Mouse (Mus musculus) heart, postnatal 10 days (tissue): ENCODE measurements around the gene Sptlc2. TPM values are rescaled to one million over a fixed set of nuclear protein-coding genes. Genes with fewer than 3 reads are reported as not detected.
"Not testable (repeated sequence)": the region's sequence is repeated elsewhere in the genome, so short reads cannot be mapped to it uniquely, and the experiment has no call there.

Experiments
- DNase-seq, 2 experiments: peaks; one replicate each; pipeline ENCODE4 v3.0.0; 2021
- intact Hi-C: fragments of 180-260 bp; cut with DNase I; formaldehyde crosslinking; loops from one replicate; pipeline ENCODE4 v1.15.1; 2025
- total RNA-seq, 2 experiments: library from RNA; stranded (reverse); gene quantifications; 2 replicates each; pipeline ENCODE4 v1.2.3; 2021

Gene Sptlc2
- total RNA-seq, 2 experiments from 2014 or later = 51.9 to 58.9 TPM

- peak; percentile 27 to 56 for DNase-seq
- intact Hi-C loops = loop anchor here (1.0 to 10.0 kb wide), 3 partner anchors 69 to 570 kb away; partner anchors contain the start of genes Ahsa1 and Vipas39
Observed at GRCm38 (mm10) chr12:87334886-87335285, 53.3 kb downstream of the Sptlc2 start.

- no peak for DNase-seq
- intact Hi-C loops = loop anchor here (1.0 to 10.0 kb wide), 4 partner anchors 67 to 569 kb away; partner anchors contain the start of genes Ahsa1 and Vipas39
Observed at GRCm38 (mm10) chr12:87333794-87334193, 54.4 kb downstream of the Sptlc2 start.

- intact Hi-C loops = loop anchor here (2.0 to 10.0 kb wide), 3 partner anchors 80 to 568 kb away; no protein-coding TSS in a partner anchor
- DNase-seq = peak in 1 of 2 experiments; percentile 15
Observed at GRCm38 (mm10) chr12:87332511-87332910, 55.6 kb downstream of the Sptlc2 start.

GRCm38 (mm10) chr12:87331908-87332307, 56.2 kb downstream of the Sptlc2 start:
- no peak for DNase-seq
- intact Hi-C loops = loop anchor here (2.0 to 10.0 kb wide), 3 partner anchors 80 to 567 kb away; no protein-coding TSS in a partner anchor

- no peak for DNase-seq
- intact Hi-C loops = loop anchor here (5.0 to 10.0 kb wide), 2 partner anchors 79 to 566 kb away; no protein-coding TSS in a partner anchor
Observed at GRCm38 (mm10) chr12:87331053-87331456, 57.1 kb downstream of the Sptlc2 start.

- intact Hi-C loops = loop anchor here (5.0 to 10.0 kb wide), 2 partner anchors 78 to 565 kb away; no protein-coding TSS in a partner anchor
- DNase-seq = no peak
Observed at GRCm38 (mm10) chr12:87330213-87330612, 57.9 kb downstream of the Sptlc2 start.

- intact Hi-C loops = no loop called here
- DNase-seq = no peak
Observed at GRCm38 (mm10) chr12:87328025-87328424, 60.1 kb downstream of the Sptlc2 start.

GRCm38 (mm10) chr12:87327610-87328009, 60.5 kb downstream of the Sptlc2 start:
- no peak for DNase-seq
- intact Hi-C loops = no loop called here

- intact Hi-C loops = no loop called here
- DNase-seq = no peak
Observed at GRCm38 (mm10) chr12:87325452-87325851, 62.7 kb downstream of the Sptlc2 start.

- intact Hi-C loops = no loop called here
- no peak for DNase-seq
Observed at GRCm38 (mm10) chr12:87319229-87319628, 68.9 kb downstream of the Sptlc2 start.

GRCm38 (mm10) chr12:87317951-87318350, 70.2 kb downstream of the Sptlc2 start:
- no peak for DNase-seq
- intact Hi-C loops = no loop called here

- no peak for DNase-seq
- intact Hi-C loops = no loop called here
Observed at GRCm38 (mm10) chr12:87313098-87313497, 75.1 kb downstream of the Sptlc2 start.

GRCm38 (mm10) chr12:87306584-87306844, 81.6 kb downstream of the Sptlc2 start:
- DNase-seq, intact Hi-C loops: not testable (repeated sequence)

GRCm38 (mm10) chr12:87305767-87306583, 82.2 kb downstream of the Sptlc2 start:
- peak; percentile 3 to 7 for DNase-seq
- intact Hi-C loops = no loop called here

GRCm38 (mm10) chr12:87301189-87301588, 87.0 kb downstream of the Sptlc2 start:
- no peak for DNase-seq
- intact Hi-C loops = no loop called here

- intact Hi-C loops = no loop called here
- DNase-seq = peak in 1 of 2 experiments; percentile 23
Observed at GRCm38 (mm10) chr12:87300441-87300690, 87.8 kb downstream of the Sptlc2 start.

GRCm38 (mm10) chr12:87299657-87300440, 88.3 kb downstream of the Sptlc2 start, which contains the start of gene Ism2:
Gene Ism2 (minus strand): TSS chr12:87299705.
- intact Hi-C loops = no loop called here
- peak; percentile 41 to 46 for DNase-seq

GRCm38 (mm10) chr12:87299037-87299656, 89.0 kb downstream of the Sptlc2 start:
- no peak for DNase-seq
- intact Hi-C loops = no loop called here

GRCm38 (mm10) chr12:87293934-87294333, 94.2 kb downstream of the Sptlc2 start:
- DNase-seq = no peak
- intact Hi-C loops = no loop called here

GRCm38 (mm10) chr12:87289100-87289499, 99.1 kb downstream of the Sptlc2 start:
- intact Hi-C loops = no loop called here

GRCm38 (mm10) chr12:87284726-87285125, 103.4 kb downstream of the Sptlc2 start:
- no peak for DNase-seq
- intact Hi-C loops = no loop called here

More at GRCm38 (mm10) chr12:87289100-87289499, 99.1 kb downstream of the Sptlc2 start:
- no peak for DNase-seq
